Mouse (Mus musculus) Patski (cell line): ENCODE data around the gene Mup8. TPM values are rescaled to one million over a fixed set of nuclear protein-coding genes. Genes with fewer than 3 reads are reported as not detected.
"Not testable (repeated sequence)": the region's sequence is repeated elsewhere in the genome, so short reads cannot be mapped to it uniquely, and the experiment has no call there.

ENCODE experiments used
- ATAC-seq: fragments of 100-300 bp; one replicate; pipeline ENCODE4 v1.8.0; 2021
- CTCF ChIA-PET: fragments of 350-600 bp; sonication (Branson Sonifier 250); formaldehyde crosslinking; loops from one replicate; lab custom pipeline; 2022; ENCODE audit warnings: inconsistent platforms; lab: Charles Lee
- POLR2A ChIA-PET: fragments of 350-600 bp; sonication (Branson Sonifier 250); formaldehyde crosslinking; loops from one replicate; lab custom pipeline; 2022; ENCODE audit warnings: antibody characterized with exemption, inconsistent platforms; lab: Charles Lee
- DNase-seq: peaks from one replicate; pipeline ENCODE4 v3.0.0-alpha.2; 2011; ENCODE audit warnings: low read depth, low spot score
- H3K27me3 ChIP-seq: fragments of 371-371 bp; one replicate; pipeline ENCODE4 v1.5.1; 2021
- in situ Hi-C: fragments of 300-500 bp; cut with MboI; formaldehyde crosslinking; loops from 3 replicates; pipeline ENCODE4 v1.11.1; 2018; ENCODE audit warnings: low pct_unique_long_range_greater_than_20kb, mixed read lengths
- polyA plus RNA-seq: library from polyadenylated mRNA; unstranded; gene quantifications from one replicate; pipeline ENCODE4 v1.2.3, GENCODE M21; 2021

Gene Mup8
- not detected for polyA plus RNA-seq

GRCm38 (mm10) chr4:60222499-60222898 lies at the start of gene Mup8:
TSS of gene Mup8 (minus strand) at chr4:60222599.
- in situ Hi-C loops, POLR2A ChIA-PET, ATAC-seq, CTCF ChIA-PET, H3K27me3 ChIP-seq, DNase-seq: not testable (repeated sequence)

- H3K27me3 ChIP-seq, POLR2A ChIA-PET, DNase-seq, CTCF ChIA-PET, in situ Hi-C loops, ATAC-seq: not testable (repeated sequence)
These were observed 43.8 kb upstream of the Mup8 start for GRCm38 (mm10) chr4:60265977-60266770.

DNA sequence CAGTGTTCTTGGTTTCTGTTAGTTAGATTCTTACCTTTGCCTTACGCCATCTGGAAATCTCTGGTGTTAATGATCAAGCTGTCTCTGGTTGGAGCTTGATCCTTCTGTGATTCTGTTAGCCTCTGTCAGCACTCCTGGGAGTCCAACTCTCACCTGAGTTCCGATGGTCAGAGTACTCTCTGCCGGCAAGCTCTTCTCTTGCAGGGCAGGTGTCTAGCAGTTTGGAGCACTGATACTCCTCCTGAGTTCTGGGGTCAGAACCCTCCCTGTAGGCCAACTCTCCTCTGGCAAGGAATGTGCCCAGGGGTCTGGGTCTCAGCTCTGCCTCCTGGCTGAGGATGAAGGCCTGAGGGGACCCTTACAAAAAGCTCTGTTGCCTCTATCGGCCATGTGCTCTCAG lies 40.3 kb upstream of the Mup8 start:
- in situ Hi-C loops, DNase-seq, CTCF ChIA-PET, POLR2A ChIA-PET, ATAC-seq, H3K27me3 ChIP-seq: not testable (repeated sequence)

Other genes starting within 250 kb of the Mup8 start
- not detected for gene Mup7, start 152.1 kb downstream of the Mup8 start, polyA plus RNA-seq
- not detected for gene Mup2, start 68.3 kb downstream of the Mup8 start, polyA plus RNA-seq
- gene Mup9, start 199.4 kb upstream of the Mup8 start, polyA plus RNA-seq: not detected